Mouse (Mus musculus) hindbrain, postnatal 0 days (tissue): ENCODE measurements around the gene Gse1. TPM values are rescaled to one million over a fixed set of nuclear protein-coding genes. Genes with fewer than 3 reads are reported as not detected.

Experiments used
- ATAC-seq: fragments of 200-750 bp; cut with Nextera tagmentation; 2 replicates; pipeline ENCODE4 v1.8.0; 2017; ENCODE audit warnings: mild to moderate bottlenecking, moderate TSS enrichment, moderate library complexity
- DNase-seq: peaks from one replicate; pipeline ENCODE4 v3.0.0-alpha.2; 2015; ENCODE audit warnings: low spot score
- H3K27ac ChIP-seq: fragments of 300-500 bp; sonication (generic); 2 replicates; pipeline ENCODE4 v1.5.1; 2014; ENCODE audit warnings: mild to moderate bottlenecking
- H3K27me3 ChIP-seq: fragments of 300-500 bp; sonication (generic); 2 replicates; pipeline ENCODE4 v1.6.1; 2014; ENCODE audit warnings: low read length, mixed read lengths; ENCODE audit not compliant: insufficient read depth
- H3K36me3 ChIP-seq: fragments of 300-500 bp; sonication (generic); 2 replicates; pipeline ENCODE4 v1.6.1; 2014; ENCODE audit warnings: low read length, mixed read lengths; ENCODE audit not compliant: insufficient read depth
- H3K4me1 ChIP-seq: fragments of 300-500 bp; sonication (generic); 2 replicates; pipeline ENCODE4 v1.6.1; 2014; ENCODE audit warnings: antibody characterized with exemption, low read length, mixed read lengths; ENCODE audit not compliant: insufficient read depth
- H3K4me2 ChIP-seq: fragments of 300-500 bp; sonication (generic); 2 replicates; pipeline ENCODE4 v1.6.1; 2014; ENCODE audit warnings: low read depth, mild to moderate bottlenecking, low read length, moderate library complexity, mixed read lengths
- H3K4me3 ChIP-seq: fragments of 300-500 bp; sonication (generic); 2 replicates; pipeline ENCODE4 v1.5.1; 2014; ENCODE audit warnings: low read length
- H3K9ac ChIP-seq: fragments of 300-500 bp; sonication (generic); replicated peaks from 2 replicates; pipeline ENCODE4 v1.6.1; 2014; ENCODE audit warnings: mild to moderate bottlenecking, low read length, moderate library complexity, mixed read lengths
- H3K9me3 ChIP-seq: fragments of 300-500 bp; sonication (generic); 2 replicates; pipeline ENCODE4 v1.6.1; 2016; ENCODE audit warnings: low read length, mixed read lengths
- CTCF ChIP-seq: IDR thresholded peaks from 2 replicates; pipeline ENCODE4 v1.5.1; 2016; ENCODE audit warnings: antibody characterized with exemption, control low read depth, low read depth
- WGBS: fragments of 180-500 bp; shearing (Covaris S2); extraction: QIAGEN DNeasy Blood & Tissue Kit; methylation state at CpG from one replicate; pipeline ENCODE4 v1.1.7; 2014; 5-methylcytosine and 5-hydroxymethylcytosine counted together
- polyA plus RNA-seq: library from polyadenylated mRNA; unstranded; fragments of >200 nt; fragmentation: Nextera tagmentation; extraction: Ambion mirVana; gene quantifications from 2 replicates; pipeline ENCODE4 v1.2.1, GENCODE M21; 2015
- total RNA-seq: library from RNA; depleted of rRNA; stranded (reverse); fragments of >200 nt; gene quantifications from 2 replicates; pipeline ENCODE4 v1.2.3, GENCODE M21; 2014

The Gse1 gene
- total and polyA plus RNA-seq, 2 experiments from 2014 or later, result 13.4 to 48.3 TPM

- ATAC-seq (no peak), DNase-seq (peak; percentile 38)
- H3K4me1 ChIP-seq, result peaks cover 40% of the 10 kb centered on the region
- 21% methylated on average over 7 of the region's 7 CpGs for WGBS
- H3K9me3 ChIP-seq, result no peaks in the 10 kb centered on the region
- peaks cover 27% of the 10 kb centered on the region; the same call in 1 of the 2 replicates for H3K36me3 ChIP-seq
- no peak overlapping the region for H3K4me2 ChIP-seq
- no peak overlapping the region for H3K4me3 ChIP-seq
- H3K9ac ChIP-seq, result no peak overlapping the region
- H3K27ac ChIP-seq, result peak overlapping the region; percentile 23; the same call in 1 of the 2 replicates
- no peak for TF ChIP-seq CTCF
- H3K27me3 ChIP-seq, result no peaks in the 10 kb centered on the region
Measured at GRCm38 (mm10) chr8:120565151-120565711, 337.0 kb downstream of the Gse1 start.

GRCm38 (mm10) chr8:120566681-120567080 lies 338.4 kb downstream of the Gse1 start:
- Histone ChIP-seq H3K36me3 (peaks cover 37% of the 10 kb centered on the region; the same call in 1 of the 2 replicates), H3K27ac (no peak overlapping the region), H3K27me3 (no peaks in the 10 kb centered on the region), H3K9me3 (no peaks in the 10 kb centered on the region), H3K4me3 (no peak overlapping the region), H3K9ac (no peak overlapping the region), H3K4me2 (no peak overlapping the region), H3K4me1 (peaks cover 33% of the 10 kb centered on the region)
- DNase-seq (no peak), ATAC-seq (no peak)
- no peak for TF ChIP-seq CTCF
- 68% methylated on average over 8 of the region's 8 CpGs for WGBS

GRCm38 (mm10) chr8:120567731-120568130 lies 339.5 kb downstream of the Gse1 start:
- no peak overlapping the region for H3K9ac ChIP-seq
- no peak for DNase-seq
- H3K9me3 ChIP-seq, result no peaks in the 10 kb centered on the region
- H3K27me3 ChIP-seq, result no peaks in the 10 kb centered on the region
- WGBS, result 97% methylated on average over 17 of the region's 17 CpGs
- no peak overlapping the region for H3K4me3 ChIP-seq
- no peak overlapping the region for H3K4me2 ChIP-seq
- H3K4me1 ChIP-seq, result peaks cover 29% of the 10 kb centered on the region
- H3K36me3 ChIP-seq, result peaks cover 40% of the 10 kb centered on the region; the same call in 1 of the 2 replicates
- TF ChIP-seq CTCF, result no peak
- no peak for ATAC-seq
- H3K27ac ChIP-seq, result no peak overlapping the region

GRCm38 (mm10) chr8:120568164-120568798 lies 340.0 kb downstream of the Gse1 start:
- Histone ChIP-seq H3K36me3 (peaks cover 43% of the 10 kb centered on the region; the same call in 1 of the 2 replicates), H3K4me3 (no peak overlapping the region), H3K27me3 (no peaks in the 10 kb centered on the region), H3K9me3 (no peaks in the 10 kb centered on the region), H3K9ac (no peak overlapping the region), H3K4me1 (peaks cover 24% of the 10 kb centered on the region), H3K27ac (no peak overlapping the region), H3K4me2 (no peak overlapping the region)
- no peak for TF ChIP-seq CTCF
- no peak for DNase-seq
- WGBS, result 97% methylated on average over 35 of the region's 37 CpGs
- no peak for ATAC-seq

- no peak for TF ChIP-seq CTCF
- ATAC-seq, result no peak
Measured at GRCm38 (mm10) chr8:120569123-120569522, 340.9 kb downstream of the Gse1 start.

GRCm38 (mm10) chr8:120569939-120570715 lies 341.9 kb downstream of the Gse1 start:
- Histone ChIP-seq H3K27me3 (no peaks in the 10 kb centered on the region), H3K36me3 (peaks cover 62% of the 10 kb centered on the region; the same call in 1 of the 2 replicates), H3K4me2 (no peak overlapping the region), H3K27ac (0 out of 2 replicates have a peak overlapping the region, but pooled peaks have one; percentile 2), H3K9ac (no peak overlapping the region), H3K9me3 (no peaks in the 10 kb centered on the region), H3K4me3 (no peak overlapping the region), H3K4me1 (peaks cover 7% of the 10 kb centered on the region; the same call in 1 of the 2 replicates)
- peak; percentile 82 for DNase-seq
- peak; percentile 24; the same call in 1 of the 2 replicates for ATAC-seq
- TF ChIP-seq CTCF, result peak; percentile 95
- WGBS, result 59% methylated on average over 13 of the region's 13 CpGs

More at GRCm38 (mm10) chr8:120569123-120569522, 340.9 kb downstream of the Gse1 start:
- DNase-seq, result no peak
- H3K27me3 ChIP-seq, result no peaks in the 10 kb centered on the region
- H3K9me3 ChIP-seq, result no peaks in the 10 kb centered on the region
- peaks cover 15% of the 10 kb centered on the region; the same call in 1 of the 2 replicates for H3K4me1 ChIP-seq
- no peak overlapping the region for H3K4me2 ChIP-seq
- H3K27ac ChIP-seq, result no peak overlapping the region
- peaks cover 52% of the 10 kb centered on the region; the same call in 1 of the 2 replicates for H3K36me3 ChIP-seq
- 94% methylated on average over 9 of the region's 17 CpGs for WGBS
- H3K9ac ChIP-seq, result no peak overlapping the region
- no peak overlapping the region for H3K4me3 ChIP-seq
